Mouse (Mus musculus): Measurements from ENCODE around the gene Dhrs7b. TPM values are rescaled to one million over a fixed set of nuclear protein-coding genes. Genes with fewer than 3 reads are reported as not detected.

The Dhrs7b gene
- polyA plus RNA-seq, 1 experiment from 2014 or later = 32.3 TPM

DNA sequence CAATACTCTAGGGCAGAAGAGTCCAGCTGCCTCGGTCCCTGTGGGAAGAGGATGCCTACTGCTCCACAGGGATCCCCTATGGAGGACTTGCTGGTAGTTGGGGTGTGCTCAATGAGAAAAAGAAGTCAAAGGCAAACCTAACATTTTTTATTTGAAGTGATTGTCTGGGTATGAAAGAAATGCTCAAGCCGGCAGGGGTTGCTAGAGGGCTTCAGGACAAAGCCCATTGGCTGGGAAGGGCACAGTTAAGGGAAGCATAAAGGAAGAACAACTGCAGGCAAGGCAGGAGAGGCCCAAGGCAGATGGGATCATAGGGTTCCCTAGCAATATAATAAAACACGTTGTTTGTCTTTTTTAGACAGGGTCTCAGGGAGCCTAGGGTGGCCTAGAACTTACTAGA is 77.6 kb downstream of the Dhrs7b start:
- H3K27me3 ChIP-seq = no peaks in the 10 kb centered on the region
- H3K4me1 ChIP-seq = peaks cover 20% of the 10 kb centered on the region
- no peak for ATAC-seq (replicated peaks)
- H3K4me2 ChIP-seq (replicated peaks) = no peak overlapping the region
- H3K27ac ChIP-seq (replicated peaks) = no peak overlapping the region
- 54% methylated on average over 3 of the region's 3 CpGs for WGBS
- no peak overlapping the region for H3K4me3 ChIP-seq
- H3K9me3 ChIP-seq = no peaks in the 10 kb centered on the region
- no peak overlapping the region for H3K9ac ChIP-seq (replicated peaks)
- peaks cover 26% of the 10 kb centered on the region for H3K36me3 ChIP-seq

GRCm38 (mm10) chr11:60909626-60910025 is 79.2 kb downstream of the Dhrs7b start:
- no peaks in the 10 kb centered on the region for H3K9me3 ChIP-seq
- H3K4me3 ChIP-seq = no peak overlapping the region
- no peak for ATAC-seq (replicated peaks)
- H3K4me2 ChIP-seq (replicated peaks) = no peak overlapping the region
- peaks cover 24% of the 10 kb centered on the region for H3K4me1 ChIP-seq
- H3K36me3 ChIP-seq = peaks cover 14% of the 10 kb centered on the region
- H3K27me3 ChIP-seq = no peaks in the 10 kb centered on the region
- no peak overlapping the region for H3K9ac ChIP-seq (replicated peaks)
- 78% methylated on average over 1 of the region's 1 CpGs for WGBS
- H3K27ac ChIP-seq (replicated peaks) = no peak overlapping the region

Other genes starting within 250 kb of the Dhrs7b start
- 81.5 and 81.8 TPM in 2 replicates for gene Llgl1, start 130.9 kb upstream of the Dhrs7b start, polyA plus RNA-seq (2015; fragmentation: Nextera tagmentation; extraction: Ambion mirVana)
- gene Flii, start 103.4 kb upstream of the Dhrs7b start, polyA plus RNA-seq (2015; fragmentation: Nextera tagmentation; extraction: Ambion mirVana) = 72.5 and 73.0 TPM in 2 replicates
- 21.8 and 25.2 TPM in 2 replicates for gene Mief2, start 102.2 kb upstream of the Dhrs7b start, polyA plus RNA-seq (2015; fragmentation: Nextera tagmentation; extraction: Ambion mirVana)
- 10.0 and 11.5 TPM in 2 replicates for gene Top3a, start 53.3 kb upstream of the Dhrs7b start, polyA plus RNA-seq (2015; fragmentation: Nextera tagmentation; extraction: Ambion mirVana)
- gene Smcr8, start 53.1 kb upstream of the Dhrs7b start, polyA plus RNA-seq (2015; fragmentation: Nextera tagmentation; extraction: Ambion mirVana) = 6.5 and 6.7 TPM in 2 replicates
- gene Shmt1, start 18.9 kb upstream of the Dhrs7b start, polyA plus RNA-seq (2015; fragmentation: Nextera tagmentation; extraction: Ambion mirVana) = 19.2 and 19.8 TPM in 2 replicates
- 54.6 and 60.8 TPM in 2 replicates for gene Tmem11, start 48.6 kb downstream of the Dhrs7b start, polyA plus RNA-seq (2015; fragmentation: Nextera tagmentation; extraction: Ambion mirVana)
- 34.5 and 38.0 TPM in 2 replicates for gene Natd1, start 84.1 kb downstream of the Dhrs7b start, polyA plus RNA-seq (2015; fragmentation: Nextera tagmentation; extraction: Ambion mirVana)
- gene Map2k3, start 101.4 kb downstream of the Dhrs7b start, polyA plus RNA-seq (2015; fragmentation: Nextera tagmentation; extraction: Ambion mirVana) = 31.6 and 32.0 TPM in 2 replicates
- gene Kcnj12, start 191.9 kb downstream of the Dhrs7b start, polyA plus RNA-seq (2015; fragmentation: Nextera tagmentation; extraction: Ambion mirVana) = 1.6 TPM in 2 replicates

Data from forebrain, embryonic 15.5 days (tissue).